Mouse (Mus musculus) cerebellum, adult 9-10 months (tissue): ENCODE results near the gene Zfp473.
A peak's percentile ranks its signal among the peaks of the same experiment; 100 is the strongest.
"Not testable (repeated sequence)": the region's sequence is repeated elsewhere in the genome, so short reads cannot be mapped to it uniquely, and the experiment has no call there.

ENCODE experiments used
- DNase-seq: peaks from one replicate; pipeline ENCODE4 v3.0.0; 2022

Gene Zfp473

DNA sequence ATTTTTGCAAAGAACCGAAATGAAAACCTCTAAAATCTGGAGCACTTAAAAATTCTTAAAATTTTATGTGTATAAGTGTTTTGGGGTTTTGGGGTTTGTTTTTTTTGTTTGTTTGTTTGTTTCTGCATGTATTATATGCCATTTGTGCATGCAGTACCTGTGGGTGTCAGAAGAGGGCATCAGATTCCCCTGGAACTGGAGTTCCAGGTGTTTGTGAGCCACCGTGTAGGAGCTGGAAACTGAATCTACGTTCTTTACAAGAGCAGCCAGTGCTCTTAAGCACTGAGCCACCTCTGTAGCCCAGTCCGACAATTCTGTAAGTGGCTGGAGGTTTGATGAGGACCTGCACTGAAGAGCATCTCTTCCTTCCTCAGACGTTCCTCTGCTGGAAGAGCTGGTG is 41.0 kb downstream of the Zfp473 start:
- DNase-seq: no peak

DNA sequence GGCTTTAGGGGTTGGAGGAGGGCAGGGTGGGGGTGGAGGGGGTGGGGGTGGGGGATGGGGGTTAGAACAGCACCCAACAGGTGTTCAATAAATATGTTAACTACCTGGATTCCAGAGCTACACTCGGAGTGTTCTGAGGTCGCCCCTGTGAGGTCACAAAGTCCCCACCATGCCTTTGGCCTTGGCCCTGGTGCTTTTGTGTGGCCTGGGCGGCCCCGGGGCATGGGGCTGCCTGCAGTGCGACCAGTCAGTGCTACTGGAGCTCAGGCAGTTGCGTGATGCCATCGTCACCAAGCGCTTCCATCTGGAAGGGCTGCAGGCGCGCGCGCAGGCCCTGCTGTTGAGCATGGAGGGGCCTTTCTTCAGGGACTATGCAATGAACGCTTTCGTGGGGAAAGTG is 42.3 kb downstream of the Zfp473 start, which contains the start of gene Izumo2:
Izumo2 (plus strand) TSS at position 169 of the 400 bp plus-strand sequence.
- no peak for DNase-seq

DNA sequence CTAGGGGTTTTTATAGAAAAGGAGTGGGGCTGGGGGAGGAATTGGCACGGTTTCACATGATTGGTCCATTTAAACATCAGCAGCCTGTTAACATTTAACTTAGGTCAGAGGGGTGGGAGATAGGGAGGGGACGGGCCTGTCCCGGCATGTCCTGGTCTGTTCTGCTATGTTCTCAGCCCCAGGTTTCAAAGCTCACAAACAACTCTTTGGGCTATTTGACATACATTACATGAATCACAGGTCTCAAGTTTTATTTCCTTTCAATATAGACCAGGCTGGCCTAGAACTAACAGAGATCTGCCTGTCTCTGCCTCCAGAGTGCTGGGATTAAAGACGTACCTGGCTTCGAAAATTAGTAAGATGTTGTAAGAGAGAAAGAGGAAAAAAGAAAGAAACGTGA is 42.8 kb downstream of the Zfp473 start:
- not testable (repeated sequence) for DNase-seq

DNA sequence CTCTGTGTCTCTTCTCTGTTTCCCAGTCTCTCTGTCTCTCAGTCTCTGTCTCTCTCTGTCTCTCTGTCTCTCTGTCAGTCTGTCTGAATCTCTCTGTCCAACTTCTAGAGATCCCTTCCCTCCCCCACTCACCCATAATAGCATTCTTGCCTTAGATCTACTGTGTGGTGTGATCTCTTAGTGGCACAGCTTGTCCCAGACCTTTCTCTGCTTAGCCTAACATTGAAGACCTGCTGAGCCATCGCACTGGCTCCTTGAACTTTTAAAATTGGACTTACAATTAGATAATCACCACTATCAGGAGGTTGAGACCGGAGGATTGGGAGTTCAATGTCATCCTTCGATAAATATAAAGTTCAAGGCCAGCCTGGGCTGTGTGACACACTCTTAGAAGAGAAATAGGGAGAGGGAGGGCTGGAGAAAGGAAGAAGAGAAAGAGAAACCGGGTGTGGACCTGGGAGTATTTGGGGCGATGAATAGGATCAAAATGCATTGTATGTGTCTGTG is 43.6 kb downstream of the Zfp473 start:
- no peak for DNase-seq

DNA sequence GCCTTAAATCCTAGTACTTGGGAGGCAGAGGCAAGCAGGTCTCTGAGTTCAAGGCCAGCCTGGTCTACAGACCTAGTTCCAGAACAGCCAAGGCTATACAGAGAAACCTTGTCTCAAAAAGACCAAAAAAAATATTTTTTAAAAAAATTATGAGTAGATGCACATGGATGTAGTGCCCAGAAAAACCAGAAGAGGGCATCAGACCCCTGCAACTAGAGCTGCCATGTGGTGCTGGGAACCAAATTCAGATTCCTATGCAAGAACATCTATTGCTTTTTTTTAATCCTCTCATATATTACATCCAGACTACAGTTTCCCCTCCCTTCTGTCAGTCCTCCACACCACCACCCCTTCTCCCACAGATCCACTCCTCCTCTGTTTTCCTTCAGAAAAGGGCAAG is 44.5 kb downstream of the Zfp473 start:
- DNase-seq: no peak

DNA sequence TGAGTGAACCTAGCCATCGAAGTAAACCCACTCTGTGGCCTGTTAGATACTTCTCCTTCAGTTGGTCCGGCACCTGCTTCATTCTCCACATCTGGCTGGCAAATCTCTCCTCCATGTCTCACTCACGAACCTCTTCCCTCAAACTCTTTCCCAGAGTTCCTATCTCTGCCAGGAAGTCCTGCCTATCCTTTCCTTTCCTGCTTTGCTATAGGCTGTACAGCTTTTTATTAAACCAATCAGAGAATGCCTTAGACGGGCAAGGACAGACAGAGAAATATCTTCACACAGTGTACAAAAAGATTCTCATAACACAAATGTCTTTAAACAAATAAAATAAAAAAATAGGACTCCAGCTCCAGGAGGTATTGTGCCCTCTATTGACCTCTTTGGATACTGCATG is 45.8 kb downstream of the Zfp473 start:
- DNase-seq: no peak

DNA sequence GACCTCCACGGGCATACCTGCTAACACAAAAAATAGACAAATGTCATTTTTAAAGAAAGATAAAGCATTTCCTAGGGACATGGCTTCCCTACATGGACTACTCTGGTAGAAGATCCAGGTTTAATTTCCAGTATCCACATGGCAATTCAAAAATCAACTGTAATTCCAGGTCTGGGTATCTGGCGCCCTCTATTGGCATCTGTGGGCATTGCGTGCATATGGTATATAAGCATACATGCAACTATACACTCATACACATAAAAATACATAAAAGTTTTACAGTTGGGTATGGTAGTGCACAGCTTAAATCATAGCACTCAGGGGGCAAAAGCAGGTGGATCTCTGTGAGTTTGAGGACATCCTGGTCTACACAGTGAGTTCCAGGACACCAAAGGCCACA is 46.5 kb downstream of the Zfp473 start:
- DNase-seq: peak; percentile 55

DNA sequence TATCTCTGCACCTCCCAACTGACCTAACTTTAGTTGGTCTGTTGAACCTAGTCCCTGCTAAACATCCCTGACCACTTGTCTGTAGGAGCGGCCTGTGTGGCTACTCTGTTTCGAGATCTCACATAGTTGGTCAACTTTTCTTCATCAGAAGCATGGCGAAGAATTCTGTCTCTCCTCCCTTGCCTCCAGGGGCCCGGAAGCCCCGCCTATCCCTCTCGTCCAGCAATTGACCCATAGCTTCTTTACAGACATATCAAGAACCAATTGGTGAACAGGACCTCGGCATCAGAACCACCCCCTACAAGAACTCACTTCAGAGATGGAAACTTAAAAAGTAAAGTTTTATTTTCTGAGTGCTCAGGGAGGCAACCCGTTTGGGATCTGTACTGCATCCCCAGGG is 47.9 kb downstream of the Zfp473 start:
- DNase-seq: no peak

DNA sequence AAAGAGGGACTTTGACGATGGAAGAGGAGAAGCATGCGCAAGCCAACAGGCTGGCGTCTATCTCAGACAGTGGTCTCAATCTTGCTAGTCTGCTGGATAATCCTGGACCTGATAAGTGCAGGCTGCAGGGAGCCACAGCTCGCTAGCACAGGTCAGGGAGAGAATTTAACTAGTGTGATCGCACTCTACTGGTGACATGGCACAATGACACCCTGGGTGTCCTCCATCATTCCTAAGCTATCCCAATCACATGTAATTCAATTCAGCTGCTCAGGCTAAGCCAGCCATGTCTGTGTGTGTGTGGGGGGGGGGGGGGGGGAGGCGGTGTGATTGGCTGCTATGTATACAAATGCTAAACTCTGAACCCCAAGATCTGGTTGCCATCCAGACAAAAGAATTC is 48.9 kb downstream of the Zfp473 start:
- peak; percentile 80 for DNase-seq

DNA sequence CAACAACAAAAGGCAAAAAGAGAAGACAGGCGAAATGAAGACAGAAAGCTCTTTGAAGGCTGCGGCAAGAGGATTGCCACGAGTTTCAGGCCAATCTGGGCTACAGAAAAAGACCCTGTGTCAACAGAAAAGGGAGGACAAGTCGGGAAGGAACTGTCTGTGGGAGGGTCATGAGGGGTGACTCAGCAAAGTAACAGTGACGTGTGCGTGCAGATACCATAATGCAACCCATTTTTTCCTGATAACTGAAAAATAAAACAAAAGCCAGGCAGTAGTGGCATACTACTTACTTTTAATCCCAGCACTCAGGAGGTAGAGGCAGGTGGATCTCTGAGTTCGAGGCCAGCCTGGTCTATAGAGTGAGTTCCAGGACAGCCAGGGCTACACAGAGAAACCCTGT is 52.9 kb downstream of the Zfp473 start:
- DNase-seq: no peak

DNA sequence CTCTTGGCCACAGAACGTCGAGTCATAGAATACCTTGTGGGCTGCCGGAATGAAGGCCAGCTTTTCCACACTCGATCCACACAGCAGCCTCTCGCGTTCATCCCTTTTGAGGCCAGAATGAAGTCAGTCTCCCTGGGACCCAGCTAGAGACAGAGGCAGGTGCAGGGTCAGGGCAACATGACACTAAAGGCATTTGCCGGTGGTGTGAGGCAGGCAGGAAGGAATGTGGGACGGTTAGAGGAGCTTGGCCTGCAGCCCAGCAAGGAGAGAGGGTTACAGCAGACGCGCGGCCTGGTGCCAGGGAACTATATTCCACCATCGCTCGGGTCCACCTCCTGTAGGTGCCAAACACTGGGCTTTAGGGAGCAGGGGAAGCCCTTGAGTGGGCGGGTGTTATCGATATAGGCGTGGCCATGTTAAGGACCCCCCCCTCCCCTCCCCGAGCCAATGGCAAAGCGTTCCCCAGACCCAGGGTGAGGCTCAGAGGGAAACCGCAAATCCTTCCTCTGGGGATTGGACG is 53.6 kb downstream of the Zfp473 start:
- DNase-seq: peak; percentile 75

DNA sequence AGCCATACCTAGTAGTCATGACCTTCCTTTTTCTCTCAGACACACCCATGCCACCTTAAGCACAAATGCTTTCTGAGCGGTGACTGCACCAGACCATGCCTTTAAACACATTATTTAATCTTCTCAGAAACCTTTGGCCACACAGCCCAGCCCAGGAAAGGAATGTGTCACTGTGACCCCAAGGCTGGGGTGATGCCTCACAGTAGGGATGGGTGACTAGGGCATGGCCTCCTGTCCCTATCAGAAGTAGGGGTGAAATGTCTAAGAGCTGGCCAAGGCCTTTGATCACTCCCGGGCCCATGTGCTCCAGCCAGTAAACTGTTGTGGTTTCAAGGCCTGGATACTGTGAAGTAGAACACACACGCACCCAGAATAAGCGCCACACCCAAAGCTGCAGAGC is 55.6 kb downstream of the Zfp473 start:
- DNase-seq: no peak

DNA sequence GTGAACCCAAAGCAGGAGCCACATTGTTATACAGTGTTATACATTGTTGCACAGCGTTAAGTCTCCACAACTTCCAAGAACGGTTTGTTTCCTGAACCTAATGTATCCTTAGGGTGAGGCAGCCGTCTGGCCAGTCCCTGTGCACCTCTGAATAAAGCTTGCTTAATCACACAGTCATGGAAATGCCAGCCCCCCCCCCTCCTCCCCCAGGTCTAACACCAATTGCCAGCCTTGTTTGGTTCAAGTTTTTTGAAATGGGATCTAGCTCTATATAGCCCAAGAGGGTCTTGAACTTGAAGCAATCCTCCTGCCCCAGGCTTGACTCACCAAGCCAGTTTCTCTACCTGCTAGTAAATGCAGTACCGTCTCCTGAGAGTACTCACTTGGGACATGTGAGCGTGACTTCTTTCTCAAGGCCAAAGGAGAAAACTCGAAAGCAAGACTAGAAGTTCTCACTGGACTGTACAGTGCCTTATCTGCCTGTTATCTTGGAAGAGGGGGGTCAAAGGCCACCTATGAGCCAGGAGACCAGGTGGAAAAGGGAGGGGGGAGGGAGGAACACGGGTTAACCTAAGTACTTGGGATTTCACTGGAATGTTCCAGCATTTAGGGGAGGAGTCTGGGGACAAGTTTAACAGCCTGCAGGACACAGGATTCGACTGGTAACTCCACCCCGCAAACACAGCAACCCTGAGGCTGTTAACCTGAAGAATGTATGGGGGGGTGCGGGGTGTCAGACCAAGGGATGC is 57.2 kb downstream of the Zfp473 start:
- no peak for DNase-seq

DNA sequence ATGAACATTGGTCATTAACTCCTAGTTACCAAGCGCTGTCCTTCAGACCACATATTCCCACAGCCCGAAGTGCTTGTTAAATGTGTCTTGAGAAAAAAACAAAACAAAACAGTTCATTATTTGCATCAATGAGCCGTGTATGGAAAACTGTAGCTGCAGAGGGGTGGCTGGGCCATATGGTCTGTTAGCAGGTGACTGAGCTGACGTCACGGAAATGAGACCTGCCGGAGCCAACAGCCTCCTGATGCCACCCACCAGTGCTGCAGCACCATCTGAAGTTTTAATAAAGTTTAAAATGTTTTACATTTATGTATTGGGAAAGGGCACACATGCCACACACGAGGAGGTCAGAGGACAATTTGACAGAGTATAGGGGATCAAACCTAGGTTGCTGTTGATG is 61.5 kb downstream of the Zfp473 start:
- DNase-seq: peak; percentile 66

DNA sequence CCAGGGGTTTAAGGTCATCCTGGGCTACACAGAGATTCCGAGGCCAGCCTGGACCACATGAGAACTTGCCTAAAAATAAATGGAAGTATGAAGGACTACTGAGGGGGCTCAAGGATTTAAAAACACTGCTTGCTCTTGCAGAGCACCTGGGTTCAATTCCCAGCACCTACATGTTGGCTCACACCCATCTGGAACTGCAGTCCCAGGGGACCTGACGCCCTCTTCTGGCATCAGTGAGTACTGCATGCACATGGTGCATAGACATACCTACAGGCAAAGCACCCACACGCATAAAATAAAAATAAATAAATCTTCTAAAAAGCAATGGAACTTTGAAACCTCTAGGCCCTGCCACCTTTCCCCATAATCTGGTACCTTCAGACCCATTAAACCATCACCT is 62.0 kb downstream of the Zfp473 start:
- DNase-seq: no peak

DNA sequence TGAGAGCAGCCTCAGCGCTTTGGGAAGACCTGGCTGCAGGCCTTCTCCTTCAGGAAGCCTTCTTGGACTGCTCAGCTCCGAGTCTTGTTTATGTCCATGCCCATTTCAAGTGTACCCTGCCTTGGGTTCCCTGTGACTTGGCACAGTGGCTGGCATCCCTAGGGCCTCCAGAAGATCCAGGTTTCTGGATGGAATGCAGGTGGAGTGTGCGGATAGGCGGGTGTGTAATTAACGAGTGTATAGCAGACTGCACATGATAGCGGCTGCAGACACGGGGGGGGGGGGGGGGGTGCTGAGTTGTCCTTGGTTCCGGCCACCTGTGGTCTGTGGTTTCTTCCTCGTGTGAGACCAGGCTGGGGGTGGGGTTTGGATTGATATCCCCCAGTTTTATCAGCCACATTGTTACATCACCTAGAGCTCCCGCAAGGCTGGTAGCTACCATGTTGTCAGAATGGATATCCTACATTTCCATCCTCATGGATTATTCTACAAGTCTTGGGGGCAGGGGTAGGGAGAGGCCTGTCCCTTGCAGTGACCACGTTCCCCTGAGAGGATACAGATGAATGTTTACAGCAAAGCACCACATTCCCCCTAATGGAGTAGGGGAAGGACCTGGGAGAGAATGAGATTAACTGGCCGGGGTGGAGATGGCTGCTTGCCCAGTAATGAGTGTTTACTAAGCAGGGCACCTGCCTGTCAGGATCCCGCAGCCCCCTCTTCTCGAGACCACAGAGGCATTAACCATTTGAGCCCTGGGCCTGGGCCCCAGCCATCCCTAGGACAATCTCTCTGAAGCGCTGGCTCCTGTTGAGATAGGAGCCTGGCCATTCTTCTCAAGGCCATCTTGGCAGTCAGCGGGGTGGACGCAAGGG is 65.1 kb downstream of the Zfp473 start:
- no peak for DNase-seq

DNA sequence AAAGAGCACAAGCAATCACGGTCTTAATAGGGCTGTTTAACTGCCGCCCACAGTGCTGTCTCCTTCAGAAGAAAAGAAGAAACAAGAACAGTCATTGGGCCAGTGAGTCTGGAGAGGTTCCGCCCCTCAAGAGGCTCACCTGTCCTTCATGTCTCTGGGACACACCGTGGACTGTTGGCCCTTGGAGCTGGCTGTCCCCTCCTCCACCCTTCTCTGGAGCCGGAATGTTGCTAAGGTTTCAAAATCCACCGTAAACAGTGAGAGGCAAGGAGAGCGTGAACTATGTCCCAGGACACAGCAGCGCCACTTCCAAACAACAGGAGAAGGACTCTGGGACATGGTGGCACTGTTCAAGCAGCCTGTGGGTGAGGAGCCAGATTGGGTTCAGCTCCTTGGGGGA is 67.2 kb downstream of the Zfp473 start:
- DNase-seq: no peak
